Mouse (Mus musculus) C2C12 (cell line): Measurements from ENCODE around the gene Tmem185b. TPM values are rescaled to one million over a fixed set of nuclear protein-coding genes. Genes with fewer than 3 reads are reported as not detected.

Source experiments
- H3K27me3 ChIP-seq: one replicate; pipeline ENCODE4 v1.6.1; 2011; ENCODE audit not compliant: control insufficient read depth, insufficient read depth, insufficient read length
- H3K36me3 ChIP-seq: one replicate; pipeline ENCODE4 v1.6.1; 2011; ENCODE audit not compliant: control insufficient read depth, insufficient read depth
- H3K4me3 ChIP-seq: one replicate; pipeline ENCODE4 v1.5.1; 2011; ENCODE audit warnings: mild to moderate bottlenecking, control low read depth; ENCODE audit not compliant: poor library complexity, insufficient read depth, severe bottlenecking
- H3K79me2 ChIP-seq: one replicate; pipeline ENCODE4 v1.6.1; 2011; ENCODE audit not compliant: control insufficient read depth, insufficient read depth
- H3K79me3 ChIP-seq: one replicate; pipeline ENCODE4 v1.6.1; 2011; ENCODE audit warnings: low read depth, control low read depth
- H3ac ChIP-seq: one replicate; pipeline ENCODE3; 2011; ENCODE audit warnings: low read depth; ENCODE audit not compliant: control insufficient read depth, insufficient read length
- CEBPB ChIP-seq: IDR thresholded peaks from one replicate; pipeline ENCODE4 v1.6.1; 2011; ENCODE audit warnings: low read depth, mild to moderate bottlenecking, control low read depth, moderate library complexity
- CTCF ChIP-seq: IDR thresholded peaks from one replicate; pipeline ENCODE4 v1.5.1; 2011; ENCODE audit not compliant: control insufficient read depth, insufficient read depth, insufficient read length
- FOSL1 ChIP-seq: IDR thresholded peaks from one replicate; pipeline ENCODE4 v1.8.0; 2011; ENCODE audit warnings: mild to moderate bottlenecking, low read length; ENCODE audit not compliant: poor library complexity, insufficient read depth, severe bottlenecking
- MAX ChIP-seq: IDR thresholded peaks from one replicate; pipeline ENCODE4 v1.6.1; 2011; ENCODE audit warnings: mild to moderate bottlenecking, control low read depth
- MYOD1 ChIP-seq: IDR thresholded peaks from one replicate; pipeline ENCODE4 v1.6.1; 2011; ENCODE audit warnings: low read depth; ENCODE audit not compliant: control insufficient read depth, insufficient read length
- MYOG ChIP-seq: IDR thresholded peaks from one replicate; pipeline ENCODE4 v1.6.1; 2011; ENCODE audit not compliant: control insufficient read depth, insufficient read length; ENCODE audit errors: extremely low read depth
- USF1 ChIP-seq: IDR thresholded peaks from one replicate; pipeline ENCODE4 v1.6.1; 2011; ENCODE audit warnings: low read depth, mild to moderate bottlenecking, control low read depth, moderate library complexity
- polyA plus RNA-seq: library from polyadenylated mRNA; unstranded; fragments of >200 nt; fragmentation: generic; extraction: Trizol; gene quantifications from one replicate; pipeline ENCODE4 v1.2.1, GENCODE M21; 2012; ENCODE audit warnings: missing spikeins

The Tmem185b gene
- polyA plus RNA-seq, 1 experiment, result 12.9 TPM

DNA sequence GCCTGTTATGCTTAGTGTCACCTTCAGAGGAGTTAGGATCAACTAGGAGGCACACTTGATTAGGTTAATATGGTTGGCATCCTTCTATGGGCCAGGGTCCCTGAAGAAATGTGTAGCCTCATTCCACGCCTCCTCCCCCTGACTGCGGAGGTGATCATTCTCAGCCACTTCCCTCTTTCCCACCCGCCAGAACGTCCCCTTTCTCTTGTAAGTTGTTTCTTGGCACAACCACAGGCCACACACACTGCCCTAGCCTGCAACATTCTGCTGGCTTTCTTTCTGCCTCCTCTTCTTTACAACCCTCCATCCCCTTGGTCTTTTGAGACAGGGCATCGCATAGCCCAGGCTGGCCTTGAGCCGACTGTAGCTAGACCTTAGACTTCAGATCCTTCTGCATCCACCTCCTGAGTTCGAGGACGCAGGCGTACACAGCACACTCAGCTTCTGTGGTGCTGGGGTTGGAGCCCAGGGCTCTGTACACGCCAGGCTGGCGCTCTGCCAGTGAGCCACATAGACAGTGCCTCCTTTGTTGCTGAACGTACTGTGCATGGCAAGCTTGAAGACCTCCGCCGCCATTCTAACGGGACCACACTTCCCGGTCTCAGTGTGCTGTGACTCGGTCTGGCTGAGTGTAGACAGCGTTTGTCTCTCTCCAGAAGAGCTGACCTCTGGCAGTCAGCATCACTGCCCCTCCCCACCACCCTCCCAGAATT is 7.3 kb downstream of the Tmem185b start:
- no peak overlapping the region for H3ac ChIP-seq
- no peak for TF ChIP-seq MYOG
- TF ChIP-seq CEBPB, result no peak
- no peak for TF ChIP-seq USF1
- no peaks in the 10 kb centered on the region for H3K79me2 ChIP-seq
- H3K4me3 ChIP-seq, result no peak overlapping the region
- no peaks in the 10 kb centered on the region for H3K27me3 ChIP-seq
- H3K79me3 ChIP-seq, result no peaks in the 10 kb centered on the region
- H3K36me3 ChIP-seq, result no peaks in the 10 kb centered on the region

DNA sequence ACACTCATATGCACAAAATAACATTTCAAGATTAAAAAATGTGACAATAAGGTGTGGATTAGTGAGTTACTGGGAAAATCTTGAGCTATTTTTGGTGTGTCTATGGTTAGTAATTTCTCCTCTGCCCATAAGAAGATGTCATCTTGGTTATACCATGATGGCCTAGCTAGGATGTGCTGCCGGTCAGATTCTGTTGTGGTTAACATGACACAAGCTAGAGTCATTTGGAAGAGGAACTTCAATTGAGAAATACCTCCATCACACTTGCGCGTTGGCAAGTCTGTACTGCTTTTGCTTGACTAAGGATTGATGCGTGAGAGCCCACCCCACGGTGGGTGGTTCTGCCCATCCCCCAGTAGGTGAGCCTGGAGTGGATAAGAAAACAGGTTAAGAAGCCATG is 8.4 kb downstream of the Tmem185b start:
- no peak overlapping the region for H3ac ChIP-seq
- no peaks in the 10 kb centered on the region for H3K27me3 ChIP-seq
- no peak overlapping the region for H3K4me3 ChIP-seq
- no peaks in the 10 kb centered on the region for H3K79me3 ChIP-seq
- no peaks in the 10 kb centered on the region for H3K36me3 ChIP-seq
- TF ChIP-seq CEBPB (no peak), MAX (no peak), MYOD1 (no peak), CTCF (no peak), MYOG (no peak), FOSL1 (no peak), USF1 (no peak)
- H3K79me2 ChIP-seq, result no peaks in the 10 kb centered on the region

DNA sequence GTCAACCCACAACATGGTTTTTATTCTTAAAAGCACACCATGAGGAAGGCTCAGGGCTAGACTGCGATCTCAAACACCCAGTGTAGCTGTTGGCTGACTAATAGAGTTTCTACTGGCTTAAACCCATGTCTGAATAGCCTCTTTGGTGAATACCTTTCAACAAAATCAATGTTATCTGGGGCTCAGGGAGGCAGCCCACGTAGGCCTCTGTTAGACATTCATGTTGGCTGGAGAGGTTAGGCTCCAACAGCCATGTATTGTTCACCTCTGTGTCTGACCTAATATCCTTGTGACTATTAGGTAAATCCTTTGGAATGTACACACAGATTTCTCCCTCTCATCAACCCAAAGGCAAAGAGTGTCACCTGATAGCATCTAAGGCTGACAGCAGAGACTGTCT is 10.2 kb downstream of the Tmem185b start:
- H3K79me2 ChIP-seq, result no peaks in the 10 kb centered on the region
- H3K36me3 ChIP-seq, result no peaks in the 10 kb centered on the region
- TF ChIP-seq MAX (no peak), CEBPB (no peak), MYOD1 (no peak), USF1 (no peak), MYOG (no peak), CTCF (no peak), FOSL1 (no peak)
- H3ac ChIP-seq, result no peak overlapping the region
- H3K27me3 ChIP-seq, result no peaks in the 10 kb centered on the region
- no peak overlapping the region for H3K4me3 ChIP-seq
- H3K79me3 ChIP-seq, result no peaks in the 10 kb centered on the region

DNA sequence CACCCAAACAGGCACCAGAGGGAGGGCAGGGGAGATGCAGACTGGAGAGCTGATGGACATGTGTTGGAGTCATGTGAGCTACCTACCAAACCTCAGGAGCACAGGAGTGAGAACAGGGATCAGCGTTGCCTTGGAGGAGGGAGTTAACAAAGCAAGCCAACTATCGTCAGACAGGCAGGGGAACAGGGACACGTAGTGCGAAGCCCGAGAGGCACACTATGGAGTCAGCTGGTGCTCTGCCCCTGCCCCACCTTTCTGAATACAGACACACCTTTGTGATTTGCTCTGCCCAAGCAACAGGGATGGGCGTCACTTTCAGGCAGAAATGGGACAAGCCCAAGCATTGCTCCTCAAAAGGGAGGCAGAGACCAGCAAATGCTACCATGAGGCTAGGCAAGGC is 11.7 kb downstream of the Tmem185b start:
- Histone ChIP-seq H3K27me3 (no peaks in the 10 kb centered on the region), H3ac (no peak overlapping the region), H3K79me2 (no peaks in the 10 kb centered on the region), H3K79me3 (no peaks in the 10 kb centered on the region), H3K4me3 (no peak overlapping the region), H3K36me3 (no peaks in the 10 kb centered on the region)
- TF ChIP-seq CEBPB, result no peak
- TF ChIP-seq FOSL1, result no peak
- TF ChIP-seq CTCF, result no peak
- no peak for TF ChIP-seq MAX
- no peak for TF ChIP-seq MYOG
- no peak for TF ChIP-seq MYOD1

DNA sequence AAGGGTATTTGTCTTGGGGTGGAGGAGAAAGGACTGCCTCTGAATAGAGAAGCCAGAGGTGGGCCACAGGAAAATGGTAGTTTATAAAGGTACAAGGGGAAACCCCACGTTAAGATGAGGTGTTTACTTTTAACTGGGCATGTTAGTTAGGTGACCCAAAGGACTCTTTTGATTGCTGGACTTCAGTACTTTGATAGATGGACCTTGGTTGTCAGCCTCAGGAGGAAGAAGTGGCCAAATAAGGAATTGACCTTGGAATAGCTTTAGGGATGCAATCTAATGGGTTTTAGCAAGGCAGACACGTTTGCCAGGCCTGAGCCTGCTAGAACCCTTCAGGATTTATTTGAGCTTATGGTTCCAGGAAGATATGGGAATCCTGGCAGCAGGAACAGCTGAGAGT is 13.3 kb downstream of the Tmem185b start:
- H3ac ChIP-seq, result no peak overlapping the region
- H3K4me3 ChIP-seq, result no peak overlapping the region
- H3K27me3 ChIP-seq, result no peaks in the 10 kb centered on the region
- H3K36me3 ChIP-seq, result no peaks in the 10 kb centered on the region
- TF ChIP-seq MAX (no peak), MYOD1 (no peak), FOSL1 (no peak)
- H3K79me3 ChIP-seq, result no peaks in the 10 kb centered on the region
- no peaks in the 10 kb centered on the region for H3K79me2 ChIP-seq

DNA sequence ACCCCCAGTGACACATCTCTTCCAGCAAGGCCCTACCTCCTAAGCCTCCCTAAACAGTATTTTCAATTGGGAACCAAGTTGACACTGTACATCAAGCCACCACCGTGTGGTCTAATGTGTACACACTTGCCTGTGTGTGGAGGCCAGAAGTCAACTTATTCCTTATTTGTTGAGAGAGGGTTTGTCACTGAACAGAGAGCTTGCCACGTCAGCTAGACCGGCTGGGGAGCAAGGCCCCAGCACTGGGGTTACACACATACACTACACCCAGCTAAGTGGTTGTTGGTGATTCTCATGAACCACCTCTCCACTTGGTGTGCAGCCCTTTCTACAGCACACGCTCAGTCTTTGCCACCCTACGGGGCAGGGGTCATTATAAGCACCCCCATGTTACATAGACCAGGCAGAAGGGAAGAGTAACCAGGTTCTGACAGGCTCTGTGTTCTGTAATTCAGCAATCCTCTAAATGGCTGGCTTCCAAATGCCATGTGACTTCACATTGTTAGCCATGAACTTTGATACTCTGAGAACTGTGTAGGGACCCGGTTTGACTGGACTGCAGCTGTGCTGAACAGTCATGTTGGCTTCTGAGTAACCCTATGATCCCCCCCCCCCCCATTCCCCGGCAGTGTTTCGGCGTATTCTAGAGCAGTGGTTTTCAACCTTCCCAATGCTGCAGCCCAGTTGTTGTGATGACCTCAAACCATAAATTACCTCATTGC is 15.0 kb downstream of the Tmem185b start:
- Histone ChIP-seq H3K36me3 (no peaks in the 10 kb centered on the region), H3K79me2 (no peaks in the 10 kb centered on the region), H3K79me3 (no peaks in the 10 kb centered on the region), H3ac (no peak overlapping the region), H3K4me3 (no peak overlapping the region), H3K27me3 (no peaks in the 10 kb centered on the region)
- TF ChIP-seq FOSL1 (no peak), USF1 (peak; percentile 82), MYOD1 (peak; percentile 92)
